Mouse (Mus musculus) forebrain, embryonic 11.5 days (tissue): ENCODE measurements at regions not wholly inside any gene's neighbourhood (a gene's known extent, or its start where the extent isn't known, plus 50 kb on each side); places are given as distances from the start of the nearest gene placed in this dataset.

ENCODE experiments used
- ATAC-seq: fragments of 200-750 bp; cut with Nextera tagmentation; replicated peaks from 2 replicates; pipeline ENCODE4 v1.8.0; 2017; ENCODE audit warnings: moderate TSS enrichment; ENCODE audit not compliant: low FRiP score
- DNase-seq: peaks from one replicate; pipeline ENCODE4 v3.0.0-alpha.2; 2017; ENCODE audit warnings: low spot score
- H3K27ac ChIP-seq: fragments of 300-500 bp; sonication (generic); 2 replicates; pipeline ENCODE4 v1.5.1; 2014; ENCODE audit warnings: low read depth, low read length
- H3K27me3 ChIP-seq: fragments of 300-500 bp; sonication (generic); 2 replicates; pipeline ENCODE4 v1.6.1; 2014; ENCODE audit warnings: mild to moderate bottlenecking, low read length, mixed read lengths; ENCODE audit not compliant: control insufficient read depth, insufficient read depth
- H3K36me3 ChIP-seq: fragments of 300-500 bp; sonication (generic); 2 replicates; pipeline ENCODE4 v1.6.1; 2014; ENCODE audit warnings: mild to moderate bottlenecking, low read length, moderate library complexity, mixed read lengths; ENCODE audit not compliant: control insufficient read depth, insufficient read depth
- H3K4me1 ChIP-seq: fragments of 300-500 bp; sonication (generic); replicated peaks from 2 replicates; pipeline ENCODE4 v1.6.1; 2014; ENCODE audit warnings: low read length, mixed read lengths; ENCODE audit not compliant: control insufficient read depth, insufficient read depth
- H3K4me2 ChIP-seq: fragments of 300-500 bp; sonication (generic); 2 replicates; pipeline ENCODE4 v1.6.1; 2014; ENCODE audit warnings: low read depth, mild to moderate bottlenecking, low read length, moderate library complexity, mixed read lengths; ENCODE audit not compliant: severe bottlenecking
- H3K4me3 ChIP-seq: fragments of 300-500 bp; sonication (generic); 2 replicates; pipeline ENCODE4 v1.5.1; 2014; ENCODE audit warnings: low read depth, low read length
- H3K9ac ChIP-seq: fragments of 300-500 bp; sonication (generic); 2 replicates; pipeline ENCODE4 v1.6.1; 2014; ENCODE audit warnings: low read length
- H3K9me3 ChIP-seq: fragments of 300-500 bp; sonication (generic); 2 replicates; pipeline ENCODE4 v1.6.1; 2016; ENCODE audit warnings: low read length, mixed read lengths; ENCODE audit not compliant: control insufficient read depth
- WGBS: fragments of 180-500 bp; shearing (Covaris S2); extraction: QIAGEN DNeasy Blood & Tissue Kit; methylation state at CpG from one replicate; pipeline ENCODE4 v1.1.7; 2014; 5-methylcytosine and 5-hydroxymethylcytosine counted together

- DNase-seq, result no peak
- Histone ChIP-seq H3K4me1 (no peaks in the 10 kb centered on the region), H3K36me3 (no peaks in the 10 kb centered on the region)
These were observed 89.1 kb upstream of the Zfp703 start for GRCm38 (mm10) chr8:26888050-26888449.

GRCm38 (mm10) chr8:26891881-26892280, 85.2 kb upstream of the Zfp703 start:
- WGBS, result 79% methylated on average over 11 of the region's 11 CpGs
- H3K9ac ChIP-seq, result no peak overlapping the region
- no peaks in the 10 kb centered on the region for H3K27me3 ChIP-seq
- no peak for ATAC-seq
- H3K4me2 ChIP-seq, result no peak overlapping the region
- H3K27ac ChIP-seq, result no peak overlapping the region
- no peak overlapping the region for H3K4me3 ChIP-seq
- H3K4me1 ChIP-seq, result no peaks in the 10 kb centered on the region
- DNase-seq, result no peak
- no peaks in the 10 kb centered on the region for H3K9me3 ChIP-seq
- H3K36me3 ChIP-seq, result no peaks in the 10 kb centered on the region

More at GRCm38 (mm10) chr8:26888050-26888449, 89.1 kb upstream of the Zfp703 start:
- no peaks in the 10 kb centered on the region for H3K9me3 ChIP-seq
- H3K9ac ChIP-seq, result no peak overlapping the region
- no peak overlapping the region for H3K4me2 ChIP-seq
- no peak overlapping the region for H3K27ac ChIP-seq
- no peaks in the 10 kb centered on the region for H3K27me3 ChIP-seq
- 84% methylated on average over 3 of the region's 3 CpGs for WGBS
- no peak overlapping the region for H3K4me3 ChIP-seq
- ATAC-seq, result no peak

DNA sequence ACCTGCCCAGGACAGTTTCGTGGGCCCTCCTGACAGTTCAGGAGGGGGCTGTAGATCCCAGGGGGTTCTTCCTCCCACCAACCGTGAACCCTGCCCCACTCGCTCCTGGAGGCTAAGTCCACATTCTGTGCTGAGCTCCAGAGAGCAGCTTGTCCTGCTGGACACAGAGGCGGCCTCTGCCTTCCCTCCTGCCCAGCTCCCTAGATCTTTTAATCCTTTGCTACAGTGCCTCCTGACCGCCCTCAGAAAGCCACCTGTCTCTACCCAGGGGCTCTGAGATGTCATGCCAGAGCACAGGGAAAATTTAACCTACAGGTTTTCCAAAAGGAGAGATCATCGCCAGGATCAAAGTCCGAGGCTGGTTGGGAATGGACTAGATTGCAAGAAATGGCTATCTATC, 84.7 kb upstream of the Zfp703 start:
- WGBS, result 71% methylated on average over 7 of the region's 7 CpGs
- Histone ChIP-seq H3K4me3 (no peak overlapping the region), H3K4me2 (no peak overlapping the region), H3K27me3 (no peaks in the 10 kb centered on the region), H3K36me3 (no peaks in the 10 kb centered on the region), H3K9ac (no peak overlapping the region), H3K9me3 (no peaks in the 10 kb centered on the region), H3K27ac (no peak overlapping the region), H3K4me1 (no peaks in the 10 kb centered on the region)
- ATAC-seq, result no peak
- no peak for DNase-seq

GRCm38 (mm10) chr8:26895867-26896266, 81.3 kb upstream of the Zfp703 start:
- Histone ChIP-seq H3K4me3 (no peak overlapping the region), H3K27ac (no peak overlapping the region), H3K27me3 (no peaks in the 10 kb centered on the region), H3K36me3 (no peaks in the 10 kb centered on the region), H3K9ac (no peak overlapping the region), H3K9me3 (no peaks in the 10 kb centered on the region), H3K4me2 (no peak overlapping the region), H3K4me1 (no peaks in the 10 kb centered on the region)
- DNase-seq (no peak), ATAC-seq (no peak)
- 91% methylated on average over 11 of the region's 11 CpGs for WGBS

GRCm38 (mm10) chr8:26903289-26903688, 73.8 kb upstream of the Zfp703 start:
- Histone ChIP-seq H3K4me1 (no peaks in the 10 kb centered on the region), H3K27ac (no peak overlapping the region), H3K9ac (no peak overlapping the region), H3K36me3 (no peaks in the 10 kb centered on the region), H3K4me2 (no peak overlapping the region), H3K27me3 (no peaks in the 10 kb centered on the region), H3K9me3 (no peaks in the 10 kb centered on the region), H3K4me3 (no peak overlapping the region)
- DNase-seq (no peak), ATAC-seq (no peak)
- WGBS, result 87% methylated on average over 5 of the region's 5 CpGs

DNA sequence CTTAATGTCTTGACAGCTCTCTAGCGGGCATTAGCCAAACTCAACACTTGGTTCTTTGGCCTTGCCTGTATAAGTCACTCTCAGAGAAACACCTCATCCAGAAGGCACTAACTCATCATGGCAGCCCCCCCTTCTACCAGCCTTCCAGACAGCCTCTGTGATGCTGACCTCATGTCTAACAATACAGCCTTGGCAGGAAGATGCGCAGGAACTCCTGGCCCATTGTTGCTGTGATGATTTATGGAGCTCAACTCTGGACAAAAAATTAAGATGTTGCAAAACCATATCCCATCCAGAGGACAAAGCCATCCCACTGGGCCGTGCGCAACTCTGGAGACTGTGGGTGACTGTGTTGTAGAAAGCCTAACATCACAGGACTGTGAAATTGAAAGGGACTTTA, 70.9 kb upstream of the Zfp703 start:
- no peak overlapping the region for H3K4me2 ChIP-seq
- H3K4me1 ChIP-seq, result no peaks in the 10 kb centered on the region
- ATAC-seq, result no peak
- H3K36me3 ChIP-seq, result no peaks in the 10 kb centered on the region
- no peaks in the 10 kb centered on the region for H3K27me3 ChIP-seq
- no peak overlapping the region for H3K27ac ChIP-seq
- WGBS, result 90% methylated on average over 4 of the region's 4 CpGs
- no peak overlapping the region for H3K9ac ChIP-seq
- no peaks in the 10 kb centered on the region for H3K9me3 ChIP-seq
- no peak overlapping the region for H3K4me3 ChIP-seq
- DNase-seq, result no peak

DNA sequence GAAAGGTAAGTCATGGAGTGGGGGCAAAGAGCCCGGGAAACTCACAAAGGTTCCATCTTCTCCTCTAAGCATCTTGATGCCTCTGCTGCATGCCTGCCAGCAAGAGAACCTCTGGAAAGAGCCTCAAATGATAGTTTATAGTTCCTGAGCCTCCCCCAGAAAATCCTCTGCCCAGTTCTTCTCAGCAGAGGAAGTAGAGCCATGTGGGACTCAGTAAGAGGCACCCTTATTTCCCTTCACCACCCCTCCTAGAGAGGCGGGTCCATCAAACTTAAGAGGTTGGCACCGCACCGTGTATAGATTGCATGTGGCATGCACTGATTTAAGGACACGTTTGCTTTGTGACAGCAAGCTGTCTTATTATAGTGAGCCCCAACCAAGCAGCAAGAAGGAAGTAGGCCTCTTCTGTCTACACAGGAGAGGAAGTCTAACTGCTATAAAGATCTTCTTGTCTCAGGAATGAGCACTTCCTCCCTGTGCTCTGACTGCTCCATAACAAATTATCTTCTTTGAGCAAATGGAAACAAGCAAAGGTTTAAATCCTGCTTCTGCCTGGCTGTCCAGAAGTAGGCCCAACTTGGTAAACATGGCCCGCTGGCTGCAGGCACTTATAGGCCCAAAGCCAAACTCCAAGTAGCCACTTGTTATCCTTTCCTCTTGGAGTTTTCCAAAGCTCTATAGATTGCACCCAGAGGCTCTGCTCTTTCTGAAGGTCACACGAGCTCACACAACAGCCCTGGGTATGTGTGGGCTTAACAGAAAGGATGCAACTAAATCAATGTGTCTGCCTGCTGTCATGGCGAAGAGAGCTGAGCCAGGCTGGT, 69.6 kb upstream of the Zfp703 start:
- DNase-seq (no peak), ATAC-seq (no peak)
- H3K36me3 ChIP-seq, result no peaks in the 10 kb centered on the region
- no peak overlapping the region for H3K9ac ChIP-seq
- H3K27ac ChIP-seq, result no peak overlapping the region
- H3K4me1 ChIP-seq, result no peaks in the 10 kb centered on the region
- H3K27me3 ChIP-seq, result no peaks in the 10 kb centered on the region
- no peak overlapping the region for H3K4me3 ChIP-seq
- no peak overlapping the region for H3K4me2 ChIP-seq
- WGBS, result 87% methylated on average over 8 of the region's 8 CpGs
- no peaks in the 10 kb centered on the region for H3K9me3 ChIP-seq

GRCm38 (mm10) chr8:26910186-26910585, 66.9 kb upstream of the Zfp703 start:
- H3K27me3 ChIP-seq, result no peaks in the 10 kb centered on the region
- 88% methylated on average over 3 of the region's 3 CpGs for WGBS
- no peak overlapping the region for H3K9ac ChIP-seq
- no peak overlapping the region for H3K4me2 ChIP-seq
- H3K4me3 ChIP-seq, result no peak overlapping the region
- no peak overlapping the region for H3K27ac ChIP-seq
- H3K9me3 ChIP-seq, result no peaks in the 10 kb centered on the region
- no peak for DNase-seq
- no peaks in the 10 kb centered on the region for H3K36me3 ChIP-seq
- ATAC-seq, result no peak
- no peaks in the 10 kb centered on the region for H3K4me1 ChIP-seq
